Mouse (Mus musculus): ENCODE results near the gene Ptpn18.
A peak's percentile ranks its signal among the peaks of the same experiment; 100 is the strongest.
"Not testable (repeated sequence)": the region's sequence is repeated elsewhere in the genome, so short reads cannot be mapped to it uniquely, and the experiment has no call there.

Gene Ptpn18

GRCm38 (mm10) chr1:34468051-34468450 is 8.5 kb downstream of the Ptpn18 start:
- DNase-seq: no peak

GRCm38 (mm10) chr1:34468500-34468899 is 8.9 kb downstream of the Ptpn18 start:
- DNase-seq: no peak

GRCm38 (mm10) chr1:34469801-34470200 is 10.2 kb downstream of the Ptpn18 start:
- DNase-seq: no peak

GRCm38 (mm10) chr1:34472427-34473300 is 13.1 kb downstream of the Ptpn18 start:
- DNase-seq: peak; percentile 66 to 68

- no peak for DNase-seq
These were observed 19.5 kb downstream of the Ptpn18 start for GRCm38 (mm10) chr1:34478891-34479655.

GRCm38 (mm10) chr1:34480801-34481200 is 21.2 kb downstream of the Ptpn18 start:
- no peak for DNase-seq

GRCm38 (mm10) chr1:34481920-34482669 is 22.5 kb downstream of the Ptpn18 start:
- DNase-seq: no peak

- DNase-seq: no peak
These were observed 24.9 kb downstream of the Ptpn18 start for GRCm38 (mm10) chr1:34484470-34484869.

- DNase-seq: peak; percentile 45 to 67
These were observed 26.1 kb downstream of the Ptpn18 start for GRCm38 (mm10) chr1:34485461-34486188.

GRCm38 (mm10) chr1:34487383-34487782 is 27.8 kb downstream of the Ptpn18 start:
- DNase-seq: no peak

GRCm38 (mm10) chr1:34489852-34490541 is 30.4 kb downstream of the Ptpn18 start:
- DNase-seq: no peak

- no peak for DNase-seq
These were observed 31.9 kb downstream of the Ptpn18 start for GRCm38 (mm10) chr1:34491480-34491879.

GRCm38 (mm10) chr1:34502991-34503390 is 43.4 kb downstream of the Ptpn18 start:
- DNase-seq: no peak

GRCm38 (mm10) chr1:34505307-34505706 is 45.7 kb downstream of the Ptpn18 start:
- no peak for DNase-seq

- no peak for DNase-seq
These were observed 46.5 kb downstream of the Ptpn18 start for GRCm38 (mm10) chr1:34505970-34506551.

GRCm38 (mm10) chr1:34507986-34508385 is 48.4 kb downstream of the Ptpn18 start:
- DNase-seq: no peak

GRCm38 (mm10) chr1:34510575-34510981 is 51.0 kb downstream of the Ptpn18 start:
- DNase-seq: no peak

GRCm38 (mm10) chr1:34511027-34511426 is 51.5 kb downstream of the Ptpn18 start:
- DNase-seq: peak; percentile 28 to 57

GRCm38 (mm10) chr1:34513068-34513467 is 53.5 kb downstream of the Ptpn18 start:
- no peak for DNase-seq

- no peak for DNase-seq
These were observed 57.0 kb downstream of the Ptpn18 start for GRCm38 (mm10) chr1:34516595-34516994.

- DNase-seq: not testable (repeated sequence)
These were observed 57.7 kb downstream of the Ptpn18 start for GRCm38 (mm10) chr1:34517297-34517696.
